Mouse (Mus musculus) thymus, adult 2 months (tissue): ENCODE results near the gene Dcaf11.

Experiments
- CTCF ChIP-seq: fragments of 200-500 bp; IDR thresholded peaks from 2 replicates; pipeline ENCODE4 v1.5.1; 2012; ENCODE audit warnings: mild to moderate bottlenecking, control low read depth, low read length, moderate library complexity, borderline replicate concordance; ENCODE audit not compliant: control insufficient read depth, poor library complexity, insufficient read depth; ENCODE audit errors: extremely low read depth
- POLR2A ChIP-seq: fragments of 200-500 bp; IDR thresholded peaks from 2 replicates; pipeline ENCODE4 v1.6.1; 2012; ENCODE audit warnings: mild to moderate bottlenecking, low read length, control low read depth, moderate library complexity; ENCODE audit not compliant: control insufficient read depth, poor library complexity, insufficient read depth; ENCODE audit errors: extremely low read depth

DNA sequence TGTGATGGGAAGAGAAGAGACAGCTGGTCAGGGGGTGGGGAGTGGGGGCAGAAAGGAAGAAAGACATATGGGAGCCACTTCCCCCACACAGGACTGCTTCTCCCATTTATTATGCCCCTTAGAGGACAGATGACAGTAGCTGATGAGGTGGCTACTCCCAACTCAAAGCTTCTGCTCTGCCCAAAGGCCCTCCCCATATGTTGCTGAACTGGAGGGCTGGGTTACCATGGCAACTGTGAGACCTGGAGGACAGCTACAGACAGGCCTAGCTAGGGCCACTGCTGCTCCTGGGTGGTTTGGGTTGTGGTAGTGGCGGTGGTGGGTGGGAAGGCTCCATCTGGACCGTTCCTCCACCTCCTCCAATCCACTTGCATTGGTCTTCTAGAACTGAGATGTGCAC, 40.9 kb upstream of the Dcaf11 start:
- TF ChIP-seq CTCF (no peak), POLR2A (no peak)
